Mouse (Mus musculus) liver, postnatal 0 days (tissue): ENCODE measurements around the gene Gm49396.

Source experiments
- CTCF ChIP-seq: sonication (generic); IDR thresholded peaks from 2 replicates; pipeline ENCODE4 v1.5.1; 2016; ENCODE audit warnings: antibody characterized with exemption, low read depth
- EP300 ChIP-seq: IDR thresholded peaks from 2 replicates; pipeline ENCODE4 v1.6.1; 2016; ENCODE audit warnings: antibody characterized with exemption, low read depth, mild to moderate bottlenecking

DNA sequence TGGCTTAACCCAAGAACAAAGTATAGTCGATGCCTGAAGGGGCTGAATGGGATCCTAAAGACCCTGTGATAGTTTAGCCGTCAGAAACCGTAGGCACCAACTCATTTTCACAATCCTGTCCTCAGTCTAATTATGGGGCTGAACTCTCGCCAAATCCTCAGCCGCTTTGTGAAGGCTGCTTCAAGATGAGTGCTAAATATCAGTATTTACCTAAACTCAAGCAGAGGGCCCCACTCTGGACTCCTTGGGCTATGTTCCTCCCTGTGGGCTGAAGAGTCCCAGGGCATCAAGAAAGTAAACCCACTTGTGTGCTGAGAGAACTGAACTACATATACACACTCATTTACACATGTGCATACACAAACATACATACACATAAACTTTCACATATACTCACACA, 33.7 kb downstream of the Gm49396 start:
- TF ChIP-seq CTCF: no peak
- no peak for TF ChIP-seq EP300
